12 mouse cellular contexts compared by ENCODE assay signal in the genomic region with DNA sequence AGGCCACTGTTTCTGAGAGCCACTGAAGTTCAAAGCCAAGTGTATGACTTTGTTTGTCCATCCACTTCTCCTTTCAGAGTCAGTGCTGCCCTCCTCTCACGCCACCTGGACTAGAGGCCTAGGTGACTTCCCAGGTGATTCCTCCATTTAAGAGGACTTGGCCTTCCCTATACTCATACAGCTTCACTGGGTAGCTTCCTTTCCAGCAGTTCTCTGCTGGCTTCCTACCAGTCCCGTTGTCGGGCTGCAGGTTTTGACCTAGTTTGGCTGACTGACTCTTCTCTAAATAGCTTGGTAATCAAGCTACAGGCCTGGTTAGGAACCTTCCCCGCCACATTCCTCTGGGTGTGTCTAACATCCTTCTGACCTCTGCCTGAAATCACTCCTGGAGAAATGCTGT. TPM values are rescaled to one million over a fixed set of nuclear protein-coding genes. Genes with fewer than 3 reads are reported as not detected.
A peak's percentile ranks its signal among the peaks of the same experiment; 100 is the strongest.
DNase-seq lines count a peak whose midpoint lies in the region; ATAC-seq and TF ChIP-seq lines count a peak whose summit lies in the region.
"Had no signal": no experiment of that assay in that cellular context is flagged by ENCODE, and none has a peak within 500 bp of the region (broad histone marks: within the 10 kb centered on the region; RNA-seq: fewer than 3 reads in every experiment).

No protein-coding gene starts in this region.

- H3K27me3 ChIP-seq in lung, embryonic 14.5 days (ENCODE audit: insufficient read depth, low read length), result no peaks in the 10 kb centered on the region
- H3K27me3 ChIP-seq: lung, embryonic 15.5 days had no signal

- no peak overlapping the region for H3K4me3 ChIP-seq in lung, embryonic 14.5 days (ENCODE audit: low read depth, low read length)
- H3K4me3 ChIP-seq: hindbrain, embryonic 10.5 days; lung, embryonic 15.5 days had no signal

- 35% methylated on average over 4 of the region's 4 CpGs for WGBS in lung, embryonic 14.5 days

- no peak overlapping the region for H3K9ac ChIP-seq in lung, embryonic 14.5 days
- H3K9ac ChIP-seq: lung, embryonic 15.5 days had no signal

- ATAC-seq in lung, embryonic 14.5 days (ENCODE audit: insufficient read depth), result no peak
- ATAC-seq: intestine, postnatal 0 days had no signal

- no peak for TF ChIP-seq CTCF in lung, embryonic 14.5 days (IDR thresholded peaks at IDR 0.05; ENCODE audit: low read depth)

- H3K4me1 ChIP-seq in lung, embryonic 14.5 days (ENCODE audit: insufficient read depth), result peaks cover 15% of the 10 kb centered on the region; the same call in 1 of the 2 replicates

- H3K9me3 ChIP-seq in lung, embryonic 14.5 days (ENCODE audit: low read depth, low read length), result no peaks in the 10 kb centered on the region
- H3K9me3 ChIP-seq: hindbrain, embryonic 10.5 days; lung, embryonic 15.5 days had no signal

- H3K27ac ChIP-seq in lung, embryonic 14.5 days (ENCODE audit: low read depth), result peak overlapping the region; percentile 32; the same call in 1 of the 2 replicates
- H3K27ac ChIP-seq: hindbrain, embryonic 10.5 days; lung, embryonic 15.5 days had no signal

- no peak for DNase-seq in lung, embryonic 14.5 days
- no peak for DNase-seq in lung, postnatal 10 days
- peak; percentile 75 to 79 for DNase-seq in heart, adult 9 months (ENCODE audit: low spot score in 2 of 2)
- peak; percentile 39 to 56 for DNase-seq in heart, postnatal 36 days
- no peak for DNase-seq in urinary bladder, postnatal 4 days (ENCODE audit: low spot score in 2 of 2)
- no peak for DNase-seq in cerebellum, postnatal 10 days
- DNase-seq in left cerebral cortex, postnatal 14 days (ENCODE audit: low spot score in 2 of 2), result no peak
- DNase-seq: cerebellum, adult 18-20 months; layer of hippocampus, postnatal 36 days had no signal

- no peaks in the 10 kb centered on the region for H3K36me3 ChIP-seq in lung, embryonic 14.5 days (ENCODE audit: insufficient read depth)
- H3K36me3 ChIP-seq: hindbrain, embryonic 10.5 days; lung, embryonic 15.5 days had no signal

- intact Hi-C loops in heart, postnatal 36 days (cut with DNase I), result no loop called here
- intact Hi-C loops in left cerebral cortex, postnatal 14 days (cut with DNase I), result no loop called here

- H3K4me2 ChIP-seq in lung, embryonic 14.5 days, result no peak overlapping the region
- H3K4me2 ChIP-seq: lung, embryonic 15.5 days had no signal

RNA-seq across cellular contexts. Expression of gene Col4a1, which starts 18.9 kb away (rescaled TPM):
- 372 and 389 TPM in 2 replicates for polyA plus RNA-seq in lung, embryonic 14.5 days (2014; fragmentation: Nextera tagmentation; extraction: Ambion mirVana)
- total RNA-seq in heart, postnatal 36 days (2021), result 100 to 1,000 TPM; 371 to 526 TPM
- 100 to 1,000 TPM; 108 to 118 TPM for total RNA-seq in left cerebral cortex, postnatal 14 days (2021)

RNA-seq across cellular contexts. Expression of gene Col4a2, which starts 19.0 kb away (rescaled TPM):
- 103 and 111 TPM in 2 replicates for polyA plus RNA-seq in lung, embryonic 14.5 days (2014; fragmentation: Nextera tagmentation; extraction: Ambion mirVana)
- 100 to 1,000 TPM; 228 to 282 TPM for total RNA-seq in heart, postnatal 36 days (2021)
- total RNA-seq in left cerebral cortex, postnatal 14 days (2021), result 10 to 100 TPM; 72.4 to 78.6 TPM

Comparison
In these comparisons a context has a peak if more than half of its experiments do, and no peak if none do; other contexts are left out.
1. DNase-seq: peak in heart, adult 9 months (2 of 2) and heart, postnatal 36 days (2 of 2); none in lung, embryonic 14.5 days (single experiment), lung, postnatal 10 days (single experiment), urinary bladder, postnatal 4 days (0 of 2), cerebellum, postnatal 10 days (0 of 2) and left cerebral cortex, postnatal 14 days (0 of 2).